Mouse (Mus musculus) frontal cortex, postnatal 25 days (tissue): ENCODE measurements at regions not wholly inside any gene's neighbourhood (a gene's known extent, or its start where the extent isn't known, plus 50 kb on each side); places are given as distances from the start of the nearest gene placed in this dataset.
A peak's percentile ranks its signal among the peaks of the same experiment; 100 is the strongest.

Experiments
- DNase-seq, 2 experiments: peaks; one replicate each; pipeline ENCODE4 v3.0.0; 2022; ENCODE audit warnings: low spot score in 2 of 2

GRCm38 (mm10) chr7:67895166-67895565, 57.5 kb upstream of the Igf1r start:
- DNase-seq, result no peak

GRCm38 (mm10) chr7:67892917-67893316, 59.7 kb upstream of the Igf1r start:
- no peak for DNase-seq

GRCm38 (mm10) chr7:67883040-67883439, 69.6 kb upstream of the Igf1r start:
- DNase-seq, result no peak

GRCm38 (mm10) chr7:67882606-67883005, 70.0 kb upstream of the Igf1r start:
- DNase-seq, result peak in 1 of 2 experiments; percentile 7

- DNase-seq, result no peak
Measured at GRCm38 (mm10) chr7:67878226-67878625, 74.4 kb upstream of the Igf1r start.

- no peak for DNase-seq
Measured at GRCm38 (mm10) chr7:67877587-67877986, 75.0 kb upstream of the Igf1r start.

GRCm38 (mm10) chr7:67854080-67855022, 94.8 kb upstream of the Synm start:
- DNase-seq, result no peak

GRCm38 (mm10) chr7:67852859-67853258, 93.3 kb upstream of the Synm start:
- no peak for DNase-seq

GRCm38 (mm10) chr7:67849509-67849862, 89.9 kb upstream of the Synm start:
- DNase-seq, result no peak

- DNase-seq, result peak; percentile 49 to 58
Measured at GRCm38 (mm10) chr7:67848589-67849508, 89.3 kb upstream of the Synm start.

GRCm38 (mm10) chr7:67846796-67847195, 87.3 kb upstream of the Synm start:
- DNase-seq, result no peak

- no peak for DNase-seq
Measured at GRCm38 (mm10) chr7:67836984-67837383, 77.4 kb upstream of the Synm start.

GRCm38 (mm10) chr7:67836117-67836949, 76.8 kb upstream of the Synm start:
- DNase-seq, result no peak

GRCm38 (mm10) chr7:67831738-67832137, 72.2 kb upstream of the Synm start:
- DNase-seq, result no peak

GRCm38 (mm10) chr7:67827386-67827785, 67.8 kb upstream of the Synm start:
- no peak for DNase-seq

GRCm38 (mm10) chr7:67826936-67827335, 67.4 kb upstream of the Synm start:
- no peak for DNase-seq

- DNase-seq, result no peak
Measured at GRCm38 (mm10) chr7:67826368-67826767, 66.8 kb upstream of the Synm start.

- DNase-seq, result no peak
Measured at GRCm38 (mm10) chr7:67825636-67826280, 66.2 kb upstream of the Synm start.

- no peak for DNase-seq
Measured at GRCm38 (mm10) chr7:67823943-67824645, 64.6 kb upstream of the Synm start.

GRCm38 (mm10) chr7:67819551-67819950, 60.0 kb upstream of the Synm start:
- DNase-seq, result no peak
